Mouse (Mus musculus) skeletal muscle tissue, adult 2 months (tissue): ENCODE measurements around the gene Syn1.

Experiments used
- DNase-seq: peaks from one replicate; pipeline ENCODE4 v3.0.0-alpha.2; 2012; ENCODE audit warnings: low read depth, low spot score

Syn1 gene

DNA sequence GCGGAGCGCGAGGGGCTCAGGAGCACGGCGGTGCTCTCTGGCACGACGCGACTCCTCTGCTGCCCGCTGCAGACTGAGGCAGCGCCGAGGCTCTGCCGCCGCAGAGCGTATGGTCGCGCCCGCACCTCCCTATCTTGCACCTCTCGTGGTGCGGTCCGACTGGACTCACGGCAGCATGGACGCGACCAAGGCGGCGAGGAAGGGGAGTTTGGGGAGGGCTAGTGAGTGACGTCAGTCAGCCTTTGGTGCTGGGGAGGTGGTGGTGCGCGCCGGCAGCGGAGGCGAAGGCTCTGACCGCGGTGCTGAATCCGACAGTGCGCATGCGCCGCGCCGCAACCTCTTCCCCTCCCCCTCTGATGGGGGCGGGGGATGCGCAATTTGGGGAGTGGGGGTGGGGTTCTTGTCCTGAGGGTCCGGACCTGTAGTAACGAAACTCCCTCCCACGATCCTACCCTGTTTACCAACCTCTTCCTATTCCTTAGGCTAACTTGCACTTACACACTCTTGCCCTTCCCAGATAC is at the start of gene Syn1:
Gene Syn1, minus strand, starts transcription at position 161 of the 521 bp plus-strand sequence.
- DNase-seq, result peak; percentile 55

GRCm38 (mm10) chrX:20961477-20962378 is 40.9 kb upstream of the Syn1 start, which contains the start of gene Uxt:
Uxt (minus strand) TSS chrX:20962017.
- peak; percentile 83 for DNase-seq

GRCm38 (mm10) chrX:20950191-20950880 is 29.5 kb upstream of the Syn1 start, which contains the start of gene Elk1:
Elk1 (minus strand) TSS chrX:20950608.
- DNase-seq, result peak; percentile 93

GRCm38 (mm10) chrX:20946055-20946454 is 25.3 kb upstream of the Syn1 start:
- DNase-seq, result peak; percentile 32

DNA sequence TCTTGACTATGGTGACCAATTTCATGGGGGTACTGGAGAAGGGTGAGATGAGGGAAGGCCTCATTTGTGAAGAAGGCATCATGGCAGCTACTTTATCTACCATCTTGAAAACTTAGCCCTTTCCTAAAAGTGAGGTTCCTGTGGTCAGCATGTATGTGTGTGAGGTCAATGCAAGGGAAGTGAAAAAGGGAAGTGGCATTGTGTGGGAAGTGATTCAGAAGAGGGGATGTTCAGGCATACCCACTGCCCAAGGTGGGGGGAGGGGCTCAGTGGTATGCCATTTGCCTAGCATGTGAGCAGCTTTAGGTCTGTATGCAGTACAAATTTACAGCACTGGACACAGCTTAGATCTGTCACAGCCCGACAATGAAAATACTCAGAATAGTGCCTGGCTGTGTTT is 11.2 kb upstream of the Syn1 start:
- DNase-seq, result peak; percentile 30

DNA sequence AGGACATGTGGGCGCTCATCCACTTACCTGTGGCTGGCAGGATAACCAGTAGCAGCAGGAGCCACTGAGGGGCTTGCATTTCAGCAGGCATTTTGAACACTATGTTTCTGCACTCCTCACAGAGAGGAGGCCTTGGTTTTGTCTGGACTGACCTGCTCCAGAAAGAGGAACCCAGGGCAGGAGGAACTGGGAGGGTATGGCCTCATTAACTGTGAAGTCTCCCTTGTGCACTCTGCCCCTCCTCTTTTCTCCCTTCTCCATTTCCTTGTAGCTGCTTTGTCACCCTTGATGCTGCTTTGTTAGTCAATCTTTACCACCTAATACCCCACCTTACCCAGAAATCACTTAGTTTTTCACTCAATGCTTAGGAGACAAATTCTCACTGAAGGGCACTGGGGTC is 10.6 kb upstream of the Syn1 start, which contains the start of gene Cfp:
Gene Cfp, minus strand, starts transcription at position 192 of the 400 bp plus-strand sequence.
- peak; percentile 11 for DNase-seq

DNA sequence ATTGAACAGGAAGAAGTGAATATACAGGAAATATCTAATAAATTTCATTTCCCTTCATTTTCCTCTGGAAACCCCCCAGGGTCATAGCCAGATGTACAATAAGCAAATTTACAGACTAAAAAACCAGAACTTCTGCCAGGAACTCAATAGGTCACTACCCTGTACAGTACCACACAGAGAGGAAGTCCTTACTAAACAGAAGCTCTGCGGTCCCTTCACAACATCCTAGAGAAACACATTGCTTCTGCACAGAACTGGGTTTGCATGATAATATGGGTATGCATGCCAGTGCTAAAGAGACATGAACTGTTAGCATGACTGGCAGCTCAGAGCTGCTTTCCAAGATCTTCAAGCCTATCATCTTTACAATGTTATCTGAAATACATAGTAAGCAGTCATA is 9.1 kb upstream of the Syn1 start:
- no peak for DNase-seq

DNA sequence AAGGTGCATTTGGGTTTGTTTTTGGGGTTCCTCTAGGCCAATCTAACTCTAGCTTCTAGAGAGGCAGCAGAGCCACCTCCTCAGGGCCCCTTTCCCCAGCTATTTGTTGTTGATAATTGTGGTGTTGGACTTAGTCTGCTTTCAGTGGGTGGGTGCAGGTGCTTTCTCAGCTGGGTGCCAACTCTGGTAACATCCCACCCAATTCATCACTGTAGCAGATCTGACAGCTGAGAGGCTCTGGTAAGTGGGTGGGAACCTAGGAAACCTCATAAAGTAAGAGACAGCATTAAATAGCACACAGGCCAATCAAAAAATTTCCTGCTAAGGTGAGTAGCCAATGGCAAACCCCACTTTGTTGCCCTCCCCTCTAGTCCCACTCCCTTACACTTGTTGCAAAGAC is 4.2 kb upstream of the Syn1 start:
- no peak for DNase-seq

- no peak for DNase-seq
Measured at GRCm38 (mm10) chrX:20923506-20923905, 2.7 kb upstream of the Syn1 start.

DNA sequence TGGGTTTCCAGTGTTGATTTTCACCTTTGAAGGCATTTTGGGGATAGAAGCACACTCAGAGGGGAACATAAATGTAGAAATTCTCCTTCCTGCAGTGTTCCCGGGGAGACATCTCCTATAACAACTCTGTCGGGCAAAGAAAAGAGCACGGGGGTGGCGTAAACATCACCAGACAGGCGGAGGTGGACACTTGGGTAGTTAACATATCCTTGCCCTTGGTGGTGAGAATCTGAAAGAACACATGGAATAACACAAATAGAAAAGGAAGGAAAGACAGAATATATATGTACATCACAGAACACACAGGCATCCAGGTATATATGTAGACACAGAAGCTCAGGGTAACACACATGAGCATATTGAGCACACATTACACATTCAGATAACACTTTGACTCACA is 562 bp upstream of the Syn1 start:
- DNase-seq, result no peak

- DNase-seq, result no peak
Measured at GRCm38 (mm10) chrX:20920249-20920843, 458 bp downstream of the Syn1 start.

- DNase-seq, result no peak
Measured at GRCm38 (mm10) chrX:20915075-20915474, 5.7 kb downstream of the Syn1 start.

- DNase-seq, result no peak
Measured at GRCm38 (mm10) chrX:20913726-20914125, 7.1 kb downstream of the Syn1 start.

- DNase-seq, result no peak
Measured at GRCm38 (mm10) chrX:20910074-20910473, 10.7 kb downstream of the Syn1 start.

GRCm38 (mm10) chrX:20875241-20875640 is 45.6 kb downstream of the Syn1 start:
- DNase-seq, result no peak

GRCm38 (mm10) chrX:20872928-20873500 is 47.8 kb downstream of the Syn1 start:
- no peak for DNase-seq

DNA sequence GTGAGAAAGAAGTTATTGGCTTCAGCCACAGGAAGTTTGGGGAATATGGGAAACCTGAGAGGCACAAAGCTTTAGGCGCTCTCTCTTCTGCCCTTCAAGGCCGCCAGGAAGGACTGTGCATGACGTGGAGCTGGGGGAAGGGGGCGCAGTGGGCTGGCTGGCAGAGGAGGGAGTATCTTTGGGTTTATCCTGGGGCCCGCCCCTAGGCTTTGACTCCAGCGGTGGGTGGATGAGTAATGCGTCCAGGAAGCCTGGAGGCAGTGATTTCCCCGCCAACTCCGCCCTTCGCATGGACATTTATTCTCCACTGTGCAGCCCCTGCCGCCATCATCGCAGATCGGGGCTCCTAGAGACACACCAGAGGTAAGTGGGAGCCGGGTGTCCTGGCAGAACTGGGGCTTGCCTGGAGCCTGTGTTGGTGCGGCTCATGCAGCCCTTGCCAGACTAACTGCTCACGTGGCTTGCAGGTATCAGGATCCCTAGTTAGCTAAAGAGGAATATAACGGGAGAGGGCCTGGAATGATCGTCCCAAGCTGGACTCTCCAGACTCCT is 50.8 kb downstream of the Syn1 start, which contains the start of gene Timp1:
Gene Timp1, plus strand, starts transcription at position 205 of the 552 bp plus-strand sequence.
- no peak for DNase-seq

DNA sequence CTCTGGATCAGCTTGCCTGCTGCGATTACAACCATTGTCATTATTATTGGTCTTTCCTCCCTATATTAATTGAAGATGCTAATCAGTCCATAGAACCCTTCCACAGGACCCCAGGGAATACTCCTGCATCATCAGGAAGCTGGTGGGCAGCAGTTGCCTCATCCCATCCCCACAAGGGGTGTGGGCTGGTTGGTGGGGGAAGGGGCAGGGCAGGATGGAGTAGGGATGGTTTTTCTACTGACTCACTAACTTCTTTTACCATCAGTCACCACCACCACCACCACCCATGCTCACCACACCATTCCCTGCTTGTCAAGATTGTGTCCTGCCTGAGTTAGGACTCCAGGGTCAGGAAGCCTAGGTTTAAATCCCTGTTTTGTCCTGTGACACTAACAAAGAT is 51.6 kb downstream of the Syn1 start:
- no peak for DNase-seq

DNA sequence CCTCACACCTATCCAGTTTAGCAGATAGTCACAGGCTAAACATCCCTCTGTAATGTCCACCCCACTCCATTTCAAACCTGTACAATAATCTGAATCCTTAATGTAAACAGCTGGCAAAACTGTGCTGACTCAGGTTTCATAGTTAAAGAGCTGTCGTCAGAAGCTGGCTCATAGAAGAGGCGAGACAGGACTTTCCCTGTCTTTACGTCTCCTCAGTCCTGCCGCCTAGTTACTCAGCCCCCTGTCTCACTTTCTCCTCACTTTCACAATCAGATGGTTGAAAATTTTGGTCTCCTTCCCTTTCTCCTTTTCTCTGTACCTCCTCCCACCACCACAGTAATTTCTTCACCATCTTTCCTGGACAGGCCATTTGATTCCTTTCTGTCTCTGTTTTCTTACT is 52.7 kb downstream of the Syn1 start:
- DNase-seq, result no peak

DNA sequence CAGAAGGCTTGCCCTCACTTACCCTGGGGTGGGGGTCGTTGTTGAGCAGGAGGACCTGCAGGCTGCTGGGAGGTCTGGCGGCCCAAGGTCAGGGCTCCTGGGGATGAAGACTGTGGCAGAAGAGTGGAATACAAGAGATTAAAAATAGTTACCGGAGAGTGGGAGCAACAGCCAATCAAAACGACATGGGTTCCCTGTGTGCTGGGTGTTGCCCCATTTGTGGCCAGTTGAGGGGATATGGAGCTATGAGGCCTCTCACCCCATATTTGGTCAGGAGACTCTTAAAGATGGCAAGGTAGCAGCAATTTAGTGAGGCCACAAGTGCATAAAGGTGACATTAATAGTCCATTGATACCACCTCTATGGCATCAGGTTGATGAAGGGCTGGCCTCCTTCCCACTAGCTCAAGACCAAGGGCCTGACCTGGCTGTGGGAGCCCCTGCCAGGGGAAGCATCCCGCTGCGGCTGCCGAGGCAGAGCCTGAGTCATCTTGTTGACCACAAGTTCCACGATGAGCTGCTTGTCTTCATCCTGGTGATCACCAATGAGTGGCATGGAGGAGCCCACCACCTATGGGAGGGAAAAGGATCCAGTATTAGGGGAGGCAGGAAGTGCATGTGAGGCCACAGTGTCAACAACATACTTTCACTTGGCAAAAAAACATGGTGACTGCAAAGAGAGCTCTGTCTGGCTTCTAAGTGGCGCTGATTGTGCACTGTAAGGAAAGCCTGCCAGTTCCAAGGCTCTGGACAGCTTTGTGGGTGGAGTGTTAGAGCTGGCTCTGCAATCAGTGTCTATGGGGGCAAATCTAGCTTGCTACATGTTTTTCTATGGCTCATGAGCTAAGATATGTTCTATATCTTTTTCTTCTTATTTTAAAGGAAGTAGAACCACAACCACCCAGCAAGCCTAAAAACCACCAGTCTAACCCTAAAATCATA is 57.4 kb downstream of the Syn1 start:
- no peak for DNase-seq
